Mouse (Mus musculus): ENCODE measurements around the gene Grpel1. TPM values are rescaled to one million over a fixed set of nuclear protein-coding genes. Genes with fewer than 3 reads are reported as not detected.

The Grpel1 gene
- polyA plus RNA-seq (2021): 47.0 TPM

GRCm38 (mm10) chr5:36464709-36465661, at the start of gene Grpel1:
TSS of gene Grpel1 (plus strand) at chr5:36464998.
- ChIA-PET CTCF (interaction anchor here (0.7 to 7.3 kb wide), 8 partner anchors 13 to 431 kb away, joined by 3 to 114 read pairs (median 4); partner anchors contain the start of genes Ccdc96 and Tada2b), POLR2A (interaction anchor here (0.6 to 1.6 kb wide), 6 partner anchors 9 to 50 kb away, joined by 3 to 7 read pairs (median 4); partner anchors contain the start of gene Tada2b)
- no peak for TF ChIP-seq CTCF (IDR thresholded peaks at IDR 0.05)
- ATAC-seq: peak; percentile 87
- peak; percentile 100 for DNase-seq (ENCODE audit: low read depth, low spot score)
- H3K27me3 ChIP-seq: no peaks in the 10 kb centered on the region
- in situ Hi-C loops (cut with MboI; ENCODE audit: low pct_unique_long_range_greater_than_20kb): no loop called here

DNA sequence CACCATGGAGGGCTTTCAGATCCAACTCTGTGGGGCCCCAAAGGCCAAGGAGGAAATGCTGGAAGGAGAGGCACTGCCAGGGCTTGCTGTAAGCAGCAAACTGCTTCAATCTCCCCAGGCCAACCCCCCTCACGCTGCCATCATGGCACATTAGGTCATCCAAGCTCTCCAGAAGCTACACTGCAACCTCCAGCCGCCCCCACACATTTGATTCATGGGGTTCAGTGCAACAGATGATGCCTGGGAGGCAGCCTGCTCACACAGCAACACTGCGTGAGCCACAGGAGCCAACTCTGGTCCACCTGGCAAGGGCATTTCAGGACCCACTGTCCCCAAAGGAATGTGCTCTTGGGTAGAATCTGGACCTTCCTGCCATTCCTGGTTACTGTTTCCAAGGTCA, 44.9 kb upstream of the Grpel1 start:
- in situ Hi-C loops (cut with MboI; ENCODE audit: low pct_unique_long_range_greater_than_20kb): no loop called here
- TF ChIP-seq CTCF (IDR thresholded peaks at IDR 0.05): no peak
- no peak for DNase-seq (ENCODE audit: low read depth, low spot score)
- no peaks in the 10 kb centered on the region for H3K27me3 ChIP-seq
- ATAC-seq: no peak
- CTCF ChIA-PET: no interaction called here
- POLR2A ChIA-PET: no interaction called here

DNA sequence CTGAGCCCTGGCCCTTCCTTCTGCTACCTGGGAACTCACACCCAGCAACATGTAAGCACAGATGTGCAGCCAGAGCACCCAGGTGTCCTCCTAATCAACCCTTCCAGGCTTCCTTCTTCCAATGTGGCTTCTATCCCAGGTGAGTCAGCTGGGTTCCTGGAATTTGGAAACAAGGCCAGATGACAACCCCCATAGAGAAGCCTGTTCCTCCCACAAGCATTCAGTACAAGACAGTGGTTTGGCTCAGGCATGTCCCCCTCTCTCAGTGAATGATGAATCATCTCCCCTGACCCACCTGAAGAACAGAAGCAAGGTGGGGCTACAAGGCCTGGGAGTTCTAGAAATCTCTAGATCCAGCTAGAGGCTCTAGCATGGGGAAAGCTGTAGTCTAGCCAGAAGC, 42.1 kb upstream of the Grpel1 start:
- DNase-seq (ENCODE audit: low read depth, low spot score): no peak

GRCm38 (mm10) chr5:36424676-36425075, 40.1 kb upstream of the Grpel1 start:
- ChIA-PET POLR2A (no interaction called here), CTCF (no interaction called here)
- DNase-seq (ENCODE audit: low read depth, low spot score) (no peak), ATAC-seq (no peak)
- no peaks in the 10 kb centered on the region for H3K27me3 ChIP-seq
- no peak for TF ChIP-seq CTCF (IDR thresholded peaks at IDR 0.05)
- in situ Hi-C loops (cut with MboI; ENCODE audit: low pct_unique_long_range_greater_than_20kb): no loop called here

More for the DNA sequence above, 42.1 kb upstream of the Grpel1 start:
- ChIA-PET POLR2A (no interaction called here), CTCF (no interaction called here)
- ATAC-seq: peak; percentile 36
- no peaks in the 10 kb centered on the region for H3K27me3 ChIP-seq
- in situ Hi-C loops (cut with MboI; ENCODE audit: low pct_unique_long_range_greater_than_20kb): no loop called here
- TF ChIP-seq CTCF (IDR thresholded peaks at IDR 0.05): no peak

DNA sequence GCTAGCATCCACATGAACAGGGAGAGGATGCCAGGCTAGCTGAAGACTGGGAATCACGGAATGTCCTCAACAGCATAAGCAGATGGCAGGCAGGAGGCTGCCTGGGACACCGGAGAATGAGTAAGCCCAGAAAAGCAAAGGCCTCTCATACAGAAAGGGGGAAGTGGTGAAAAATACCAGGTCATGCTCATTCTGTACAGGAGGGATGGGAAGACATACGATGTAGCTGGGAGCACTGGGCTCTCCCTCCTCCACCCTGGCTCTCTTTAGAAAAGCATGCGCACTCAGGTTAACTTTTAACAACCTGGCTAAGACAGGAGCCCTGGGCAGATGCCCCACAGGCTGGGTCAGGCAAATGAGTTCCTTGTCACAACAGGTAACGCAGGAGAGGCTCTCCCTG, 38.4 kb upstream of the Grpel1 start:
- ChIA-PET CTCF (interaction anchor here (1.4 kb wide), 1 partner anchor 10 kb away, joined by 3 read pairs; no protein-coding TSS in a partner anchor), POLR2A (no interaction called here)
- no peak for TF ChIP-seq CTCF (IDR thresholded peaks at IDR 0.05)
- H3K27me3 ChIP-seq: no peaks in the 10 kb centered on the region
- DNase-seq (ENCODE audit: low read depth, low spot score): no peak
- in situ Hi-C loops (cut with MboI; ENCODE audit: low pct_unique_long_range_greater_than_20kb): no loop called here
- ATAC-seq: no peak

GRCm38 (mm10) chr5:36427831-36428230, 37.0 kb upstream of the Grpel1 start:
- H3K27me3 ChIP-seq: no peaks in the 10 kb centered on the region
- in situ Hi-C loops (cut with MboI; ENCODE audit: low pct_unique_long_range_greater_than_20kb): no loop called here
- DNase-seq (ENCODE audit: low read depth, low spot score) (no peak), ATAC-seq (no peak)
- POLR2A ChIA-PET: no interaction called here
- CTCF ChIA-PET: interaction anchor here (1.1 kb wide), 1 partner anchor 12 kb away, joined by 3 read pairs; no protein-coding TSS in a partner anchor
- no peak for TF ChIP-seq CTCF (IDR thresholded peaks at IDR 0.05)

DNA sequence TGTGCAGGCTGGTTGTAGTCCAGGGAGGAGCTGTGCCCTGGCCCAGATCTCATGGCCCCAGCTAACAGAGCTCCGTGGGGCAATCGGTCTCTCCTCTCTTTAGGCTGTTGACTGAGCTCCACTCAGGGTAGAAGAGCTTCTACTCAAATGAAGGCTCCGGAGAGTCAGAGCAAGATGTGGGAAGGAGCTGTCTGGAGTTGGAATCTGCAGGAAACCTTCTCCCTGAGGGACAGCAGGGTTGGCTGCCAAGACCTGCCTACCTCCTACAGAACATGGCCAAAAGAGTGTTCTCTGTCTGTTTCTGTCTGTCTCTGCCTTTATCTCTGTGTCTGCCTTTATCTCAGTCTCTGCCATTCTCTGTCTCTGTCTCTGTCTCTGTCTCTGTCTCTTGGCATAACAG, 35.2 kb upstream of the Grpel1 start:
- no peak for ATAC-seq
- H3K27me3 ChIP-seq: no peaks in the 10 kb centered on the region
- CTCF ChIA-PET: interaction anchor here (0.9 kb wide), 1 partner anchor 12 kb away, joined by 3 read pairs; no protein-coding TSS in a partner anchor
- POLR2A ChIA-PET: no interaction called here
- in situ Hi-C loops (cut with MboI; ENCODE audit: low pct_unique_long_range_greater_than_20kb): no loop called here
- no peak for DNase-seq (ENCODE audit: low read depth, low spot score)
- TF ChIP-seq CTCF (IDR thresholded peaks at IDR 0.05): no peak

DNA sequence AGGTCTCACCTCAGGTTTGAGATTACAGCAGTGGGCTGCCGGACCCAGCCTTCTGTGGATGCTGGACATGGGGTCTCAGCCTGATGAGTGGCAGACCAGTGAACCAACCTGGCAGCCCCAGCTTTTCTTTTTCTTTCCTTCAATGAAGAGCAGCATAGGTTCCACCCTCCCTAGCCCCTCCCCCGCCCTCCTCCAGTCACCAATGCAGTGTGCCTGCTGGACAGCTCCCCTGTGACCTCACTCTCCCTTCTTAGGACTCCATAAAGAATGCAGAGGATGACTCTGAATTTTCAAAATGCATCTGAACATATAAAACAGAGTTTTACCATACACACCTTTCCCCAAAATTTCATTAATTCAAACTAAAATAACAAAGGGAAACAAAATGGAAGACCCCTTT, 33.1 kb upstream of the Grpel1 start:
- in situ Hi-C loops (cut with MboI; ENCODE audit: low pct_unique_long_range_greater_than_20kb): no loop called here
- ChIA-PET POLR2A (no interaction called here), CTCF (no interaction called here)
- H3K27me3 ChIP-seq: no peaks in the 10 kb centered on the region
- TF ChIP-seq CTCF (IDR thresholded peaks at IDR 0.05): no peak
- DNase-seq (ENCODE audit: low read depth, low spot score) (no peak), ATAC-seq (no peak)

GRCm38 (mm10) chr5:36434398-36434967, 30.3 kb upstream of the Grpel1 start:
- TF ChIP-seq CTCF (IDR thresholded peaks at IDR 0.05): no peak
- in situ Hi-C loops (cut with MboI; ENCODE audit: low pct_unique_long_range_greater_than_20kb): no loop called here
- DNase-seq (ENCODE audit: low read depth, low spot score): no peak
- H3K27me3 ChIP-seq: no peaks in the 10 kb centered on the region
- CTCF ChIA-PET: no interaction called here
- POLR2A ChIA-PET: no interaction called here
- ATAC-seq: no peak

DNA sequence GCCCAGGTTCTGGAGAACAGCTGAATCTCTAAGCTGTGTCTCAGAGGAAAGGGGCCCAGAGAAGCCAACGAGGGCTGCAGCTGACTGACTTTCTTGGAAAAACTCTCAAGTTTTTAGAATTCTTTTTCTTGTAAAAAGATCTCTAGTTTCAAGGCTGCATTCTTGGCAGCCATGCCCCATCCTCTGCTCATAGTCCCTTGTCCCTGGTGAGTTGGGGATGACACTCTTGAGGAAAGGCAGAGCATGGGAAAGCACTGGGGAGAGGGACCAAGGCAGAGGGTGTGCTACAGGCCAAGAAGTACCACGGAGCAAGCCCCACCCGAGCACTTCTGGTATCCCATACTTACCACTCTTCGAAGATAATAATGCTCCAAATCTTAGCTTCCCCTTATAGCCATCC, 27.9 kb upstream of the Grpel1 start:
- no peaks in the 10 kb centered on the region for H3K27me3 ChIP-seq
- CTCF ChIA-PET: no interaction called here
- DNase-seq (ENCODE audit: low read depth, low spot score) (no peak), ATAC-seq (no peak)
- POLR2A ChIA-PET: interaction anchor here (0.8 kb wide), 1 partner anchor 212 kb away, joined by 3 read pairs; no protein-coding TSS in a partner anchor
- no peak for TF ChIP-seq CTCF (IDR thresholded peaks at IDR 0.05)
- in situ Hi-C loops (cut with MboI; ENCODE audit: low pct_unique_long_range_greater_than_20kb): no loop called here

DNA sequence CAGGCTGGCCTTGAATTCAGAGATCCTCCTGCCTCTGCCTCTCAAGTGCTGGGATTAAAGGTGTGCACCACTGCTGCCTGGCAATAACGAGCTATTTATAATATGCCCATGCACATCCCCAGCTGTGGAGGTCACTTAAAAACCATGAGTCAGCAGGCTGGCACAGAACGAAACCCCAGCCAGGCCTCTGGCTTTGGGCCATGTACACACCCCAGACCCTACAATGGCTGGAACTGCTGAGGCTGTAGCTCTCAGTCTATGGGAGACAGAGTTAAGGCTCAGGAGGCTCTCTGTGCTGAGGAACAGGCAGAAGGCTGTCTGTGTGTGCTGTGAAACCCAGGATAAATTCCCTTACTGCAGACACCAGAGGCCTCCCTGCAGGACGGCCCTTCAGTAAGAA, 24.1 kb upstream of the Grpel1 start:
- ChIA-PET POLR2A (no interaction called here), CTCF (interaction anchor here (1.6 kb wide), 1 partner anchor 121 kb away, joined by 4 read pairs; no protein-coding TSS in a partner anchor)
- DNase-seq (ENCODE audit: low read depth, low spot score): no peak
- peaks cover 7% of the 10 kb centered on the region for H3K27me3 ChIP-seq
- no peak for TF ChIP-seq CTCF (IDR thresholded peaks at IDR 0.05)
- no peak for ATAC-seq
- in situ Hi-C loops (cut with MboI; ENCODE audit: low pct_unique_long_range_greater_than_20kb): no loop called here

Measured in Patski (cell line).